Mouse (Mus musculus): ENCODE results near the gene Gm20929.
"Not testable (repeated sequence)": the region's sequence is repeated elsewhere in the genome, so short reads cannot be mapped to it uniquely, and the experiment has no call there.

The Gm20929 gene

DNA sequence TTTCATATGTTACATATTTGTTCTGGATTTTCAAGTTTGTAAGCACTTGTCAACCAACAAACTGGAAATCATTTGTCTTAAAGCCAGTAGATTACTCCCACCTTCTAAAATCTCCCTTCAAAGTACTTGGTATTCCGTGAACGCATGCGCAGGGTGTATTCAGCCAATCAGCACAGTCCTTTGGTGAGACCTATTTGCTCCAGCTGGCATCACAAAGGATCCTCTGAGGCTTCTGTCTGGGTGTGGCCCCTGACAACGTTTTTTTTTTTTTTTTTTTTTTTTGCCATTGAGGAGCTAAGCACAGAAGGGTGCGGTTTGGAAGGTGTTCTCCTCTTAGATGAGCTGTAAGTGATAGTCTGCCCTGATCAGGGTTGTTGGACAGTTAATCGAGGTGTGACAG, at the start of gene Gm20929:
Gm20929 (plus strand) TSS at position 301 of the 400 bp plus-strand sequence.
- not testable (repeated sequence) for H3K4me1 ChIP-seq (replicated peaks; ENCODE audit: low read depth, low read length); H3K4me3 ChIP-seq (replicated peaks; ENCODE audit: low read length); H3K27me3 ChIP-seq (ENCODE audit: insufficient read depth, low read length); H3K9me3 ChIP-seq (ENCODE audit: low read length); H3K36me3 ChIP-seq (ENCODE audit: insufficient read depth, low read length)

Data from E14TG2a.4 (cell line).